Mouse (Mus musculus): ENCODE measurements around the gene Trim71.

DNA sequence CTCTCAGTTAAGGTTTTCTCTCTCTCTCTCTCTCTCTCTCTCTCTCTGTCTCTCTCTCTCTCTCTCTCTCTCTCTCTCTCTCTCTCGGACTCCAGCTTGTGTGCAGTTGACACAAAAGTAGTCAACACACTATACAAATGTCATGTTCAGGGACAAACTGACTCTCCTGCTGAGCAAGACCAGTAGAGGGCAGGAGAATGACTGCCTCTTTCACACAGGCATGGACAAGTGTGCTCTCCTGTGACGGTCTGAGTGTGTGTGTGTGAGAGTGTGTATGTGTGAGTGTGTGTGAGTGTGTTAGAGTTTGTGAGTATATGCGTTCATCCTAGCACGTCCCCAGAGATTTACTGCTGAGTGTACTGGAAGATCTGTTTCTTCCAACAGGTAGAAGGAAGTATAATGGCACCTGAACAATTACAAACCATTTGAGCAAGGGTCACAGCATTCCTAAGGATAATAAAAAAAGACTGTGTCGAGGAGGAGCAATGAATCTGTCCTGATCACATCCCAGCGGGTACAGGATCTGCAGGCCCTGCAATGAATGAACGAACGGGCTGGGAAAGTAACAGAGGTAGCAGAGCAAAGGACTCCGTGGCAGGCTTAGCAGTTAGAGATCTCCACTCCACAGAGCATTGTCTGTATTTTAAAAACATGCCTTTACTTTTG, 45.2 kb downstream of the Trim71 start:
- no peak for TF ChIP-seq MAFK (IDR thresholded peaks at IDR 0.05; ENCODE audit: borderline replicate concordance, low read depth, low read length)
- TF ChIP-seq E2F4 (IDR thresholded peaks at IDR 0.05; ENCODE audit: borderline replicate concordance, low read depth, low read length) = no peak

All from MEL (cell line).